Mouse (Mus musculus) liver, embryonic 14.5 days (tissue): Measurements from ENCODE around the gene Jtb. TPM values are rescaled to one million over a fixed set of nuclear protein-coding genes. Genes with fewer than 3 reads are reported as not detected.

Source experiments
- ATAC-seq: fragments of 200-750 bp; cut with Nextera tagmentation; 2 replicates; pipeline ENCODE4 v1.8.0; 2017; ENCODE audit warnings: moderate number of reproducible peaks, mild to moderate bottlenecking, moderate library complexity; ENCODE audit not compliant: insufficient read depth
- DNase-seq, 3 experiments: peaks; one replicate each; pipeline ENCODE4 v3.0.0-alpha.2; 2012 to 2013; ENCODE audit warnings: low read depth in 3 of 3, low spot score in 3 of 3
- H3K27ac ChIP-seq: fragments of 300-500 bp; sonication (generic); 2 replicates; pipeline ENCODE4 v1.5.1; 2014; ENCODE audit warnings: moderate library complexity, mild to moderate bottlenecking, control low read depth, inconsistent platforms
- H3K27me3 ChIP-seq: fragments of 300-500 bp; sonication (generic); 2 replicates; pipeline ENCODE4 v1.6.1; 2014; ENCODE audit warnings: mild to moderate bottlenecking, low read length, moderate library complexity; ENCODE audit not compliant: control insufficient read depth, insufficient read depth
- H3K36me3 ChIP-seq: fragments of 300-500 bp; sonication (generic); replicated peaks from 2 replicates; pipeline ENCODE4 v1.6.1; 2014; ENCODE audit warnings: low read depth; ENCODE audit not compliant: control insufficient read depth, insufficient read depth
- H3K4me1 ChIP-seq, 2 experiments: fragments of 200-500 bp in 1 of 2; fragments of 300-500 bp in 1 of 2; sonication (generic) in 1 of 2; replicated peaks; 2 replicates each; pipeline ENCODE4 v1.6.1; 2012 to 2014; ENCODE audit warnings: antibody characterized with exemption in 1 of 2, inconsistent platforms in 1 of 2, low read length in 1 of 2; ENCODE audit not compliant: control insufficient read depth in 2 of 2, insufficient read depth in 2 of 2
- H3K4me2 ChIP-seq: fragments of 300-500 bp; sonication (generic); 2 replicates; pipeline ENCODE4 v1.6.1; 2014; ENCODE audit warnings: low read depth, mild to moderate bottlenecking, control low read depth, moderate library complexity
- H3K4me3 ChIP-seq, 2 experiments: fragments of 200-500 bp in 1 of 2; fragments of 300-500 bp in 1 of 2; sonication (generic) in 1 of 2; 2 replicates each; pipeline ENCODE4 v1.5.1; 2012 to 2014; ENCODE audit warnings: low read depth in 2 of 2, low read length in 2 of 2, mild to moderate bottlenecking in 2 of 2, control low read depth in 1 of 2, inconsistent platforms in 1 of 2, moderate library complexity in 1 of 2; ENCODE audit not compliant: insufficient read depth in 1 of 2
- H3K9ac ChIP-seq: fragments of 300-500 bp; sonication (generic); replicated peaks from 2 replicates; pipeline ENCODE4 v1.6.1; 2014; ENCODE audit warnings: mild to moderate bottlenecking, control low read depth, moderate library complexity
- H3K9me3 ChIP-seq: fragments of 300-500 bp; sonication (generic); 2 replicates; pipeline ENCODE4 v1.6.1; 2016; ENCODE audit warnings: low read length, mixed read lengths; ENCODE audit not compliant: control insufficient read depth
- CTCF ChIP-seq: IDR thresholded peaks from 2 replicates; pipeline ENCODE4 v1.5.1; 2016; ENCODE audit warnings: antibody characterized with exemption, low read depth, control low read depth
- EP300 ChIP-seq: IDR thresholded peaks from 2 replicates; pipeline ENCODE4 v1.6.1; 2016; ENCODE audit warnings: antibody characterized with exemption, low read depth
- WGBS: fragments of 180-500 bp; shearing (Covaris S2); extraction: QIAGEN DNeasy Blood & Tissue Kit; methylation state at CpG from one replicate; pipeline ENCODE4 v1.1.7; 2014; ENCODE audit not compliant: insufficient replicate concordance; 5-methylcytosine and 5-hydroxymethylcytosine counted together
- polyA plus RNA-seq, 2 experiments: library from polyadenylated mRNA; depleted of rRNA in 1 of 2; stranded (reverse) in 1 of 2; unstranded in 1 of 2; fragments of >200 nt; fragmentation: Nextera tagmentation in 1 of 2; extraction: Ambion mirVana in 1 of 2; gene quantifications; 2 replicates each; pipeline versions ENCODE4 v1.2.1 to v1.2.3; 2012 to 2014

Gene Jtb
- polyA plus RNA-seq, 2 experiments, result 21.2 to 48.8 TPM

GRCm38 (mm10) chr3:90197548-90197947 lies 33.8 kb upstream of the Jtb start:
- Histone ChIP-seq H3K4me1 (no peaks in the 10 kb centered on the region), H3K4me2 (no peak overlapping the region), H3K9ac (no peak overlapping the region), H3K27me3 (no peaks in the 10 kb centered on the region), H3K27ac (no peak overlapping the region), H3K36me3 (no peaks in the 10 kb centered on the region), H3K4me3 (no peak overlapping the region), H3K9me3 (no peaks in the 10 kb centered on the region)
- TF ChIP-seq CTCF, result no peak
- TF ChIP-seq EP300, result no peak
- DNase-seq, result no peak
- no peak for ATAC-seq
- 56% methylated on average over 1 of the region's 1 CpGs for WGBS

GRCm38 (mm10) chr3:90202884-90203283 lies 28.5 kb upstream of the Jtb start:
- Histone ChIP-seq H3K4me1 (no peaks in the 10 kb centered on the region), H3K9ac (no peak overlapping the region), H3K27me3 (no peaks in the 10 kb centered on the region), H3K4me2 (no peak overlapping the region), H3K9me3 (no peaks in the 10 kb centered on the region), H3K27ac (no peak overlapping the region), H3K4me3 (no peak overlapping the region), H3K36me3 (peaks cover 5% of the 10 kb centered on the region; the same call in 1 of the 2 replicates)
- ATAC-seq (no peak), DNase-seq (no peak)
- no peak for TF ChIP-seq CTCF
- TF ChIP-seq EP300, result no peak
- 61% methylated on average over 1 of the region's 1 CpGs for WGBS

GRCm38 (mm10) chr3:90203619-90204018 lies 27.8 kb upstream of the Jtb start:
- H3K4me2 ChIP-seq, result no peak overlapping the region
- 58% methylated on average over 5 of the region's 5 CpGs for WGBS
- ATAC-seq (no peak), DNase-seq (no peak)
- H3K4me3 ChIP-seq, result no peak overlapping the region
- no peaks in the 10 kb centered on the region for H3K27me3 ChIP-seq
- TF ChIP-seq EP300 (no peak), CTCF (no peak)
- H3K4me1 ChIP-seq, result no peaks in the 10 kb centered on the region
- H3K36me3 ChIP-seq, result peaks cover 12% of the 10 kb centered on the region
- no peak overlapping the region for H3K9ac ChIP-seq
- H3K27ac ChIP-seq, result no peak overlapping the region
- no peaks in the 10 kb centered on the region for H3K9me3 ChIP-seq

- H3K27me3 ChIP-seq, result no peaks in the 10 kb centered on the region
- peaks cover 20% of the 10 kb centered on the region for H3K36me3 ChIP-seq
- H3K27ac ChIP-seq, result no peak overlapping the region
- H3K4me2 ChIP-seq, result no peak overlapping the region
- DNase-seq, result no peak
- H3K4me3 ChIP-seq, result no peak overlapping the region
- H3K4me1 ChIP-seq, result no peaks in the 10 kb centered on the region
- no peaks in the 10 kb centered on the region for H3K9me3 ChIP-seq
- WGBS, result 86% methylated on average over 2 of the region's 2 CpGs
- no peak overlapping the region for H3K9ac ChIP-seq
- no peak for ATAC-seq
- TF ChIP-seq CTCF (no peak), EP300 (no peak)
Observed at GRCm38 (mm10) chr3:90204582-90204981, 26.8 kb upstream of the Jtb start.

- H3K27ac ChIP-seq, result no peak overlapping the region
Observed at GRCm38 (mm10) chr3:90208662-90209061, 22.7 kb upstream of the Jtb start.

More at GRCm38 (mm10) chr3:90208662-90209061, 22.7 kb upstream of the Jtb start:
- Histone ChIP-seq H3K4me1 (peaks cover 15 to 19% of the 10 kb centered on the region in 2 experiments), H3K4me3 (no peak overlapping the region), H3K4me2 (no peak overlapping the region), H3K9me3 (no peaks in the 10 kb centered on the region), H3K27me3 (no peaks in the 10 kb centered on the region), H3K9ac (no peak overlapping the region), H3K36me3 (peaks cover 52% of the 10 kb centered on the region)
- DNase-seq (no peak), ATAC-seq (no peak)
- no peak for TF ChIP-seq CTCF
- TF ChIP-seq EP300, result no peak
- WGBS, result 86% methylated on average over 2 of the region's 2 CpGs
